Mouse (Mus musculus) testis, adult 2 months (tissue): ENCODE results near the gene Ttc3. TPM values are rescaled to one million over a fixed set of nuclear protein-coding genes. Genes with fewer than 3 reads are reported as not detected.
A peak's percentile ranks its signal among the peaks of the same experiment; 100 is the strongest.

ENCODE experiments used
- H3K27ac ChIP-seq: fragments of 200-500 bp; 2 replicates; pipeline ENCODE4 v1.5.1; 2012; ENCODE audit warnings: low read depth, low read length; ENCODE audit not compliant: control insufficient read depth, insufficient read depth
- H3K27me3 ChIP-seq: fragments of 200-500 bp; 2 replicates; pipeline ENCODE4 v1.6.1; 2012; ENCODE audit warnings: mild to moderate bottlenecking, low read length, moderate library complexity; ENCODE audit not compliant: control insufficient read depth, insufficient read depth
- H3K36me3 ChIP-seq: fragments of 200-500 bp; 2 replicates; pipeline ENCODE4 v1.6.1; 2012; ENCODE audit warnings: mild to moderate bottlenecking, low read length; ENCODE audit not compliant: control insufficient read depth, insufficient read depth
- H3K4me1 ChIP-seq: fragments of 200-500 bp; 2 replicates; pipeline ENCODE4 v1.6.1; 2012; ENCODE audit warnings: low read length; ENCODE audit not compliant: control insufficient read depth, insufficient read depth
- H3K4me3 ChIP-seq: fragments of 200-500 bp; 2 replicates; pipeline ENCODE4 v1.5.1; 2012; ENCODE audit warnings: low read depth, mild to moderate bottlenecking, low read length, moderate library complexity, mixed read lengths; ENCODE audit not compliant: control insufficient read depth
- CTCF ChIP-seq: fragments of 200-500 bp; IDR thresholded peaks from 2 replicates; pipeline ENCODE4 v1.5.1; 2012; ENCODE audit warnings: low read depth, mild to moderate bottlenecking, inconsistent platforms, low read length, moderate library complexity; ENCODE audit not compliant: control insufficient read depth, insufficient read depth, insufficient replicate concordance
- POLR2A ChIP-seq: fragments of 200-500 bp; IDR thresholded peaks from 2 replicates; pipeline ENCODE4 v1.6.1; 2012; ENCODE audit warnings: low read depth, mild to moderate bottlenecking, inconsistent platforms, low read length, moderate library complexity; ENCODE audit not compliant: control insufficient read depth
- polyA plus RNA-seq: library from polyadenylated mRNA; depleted of rRNA; stranded (reverse); fragments of >200 nt; gene quantifications from 2 replicates; pipeline ENCODE4 v1.2.3, GENCODE M21; 2012

The Ttc3 gene
- polyA plus RNA-seq, 1 experiment, result 10.7 TPM

GRCm38 (mm10) chr16:94362174-94362873 lies 8.1 kb upstream of the Ttc3 start:
- Histone ChIP-seq H3K4me3 (no peak overlapping the region), H3K36me3 (no peaks in the 10 kb centered on the region), H3K27me3 (no peaks in the 10 kb centered on the region), H3K27ac (no peak overlapping the region), H3K4me1 (no peaks in the 10 kb centered on the region)
- no peak for TF ChIP-seq CTCF
- TF ChIP-seq POLR2A, result no peak

GRCm38 (mm10) chr16:94363814-94364213 lies 6.6 kb upstream of the Ttc3 start:
- Histone ChIP-seq H3K4me1 (no peaks in the 10 kb centered on the region), H3K36me3 (no peaks in the 10 kb centered on the region), H3K4me3 (no peak overlapping the region), H3K27me3 (no peaks in the 10 kb centered on the region), H3K27ac (no peak overlapping the region)
- TF ChIP-seq CTCF (no peak), POLR2A (no peak)

GRCm38 (mm10) chr16:94365435-94365834 lies 5.0 kb upstream of the Ttc3 start:
- Histone ChIP-seq H3K27ac (no peak overlapping the region), H3K27me3 (no peaks in the 10 kb centered on the region), H3K4me1 (peaks cover 3% of the 10 kb centered on the region; the same call in 1 of the 2 replicates), H3K4me3 (no peak overlapping the region), H3K36me3 (no peaks in the 10 kb centered on the region)
- TF ChIP-seq POLR2A, result no peak
- TF ChIP-seq CTCF, result no peak

DNA sequence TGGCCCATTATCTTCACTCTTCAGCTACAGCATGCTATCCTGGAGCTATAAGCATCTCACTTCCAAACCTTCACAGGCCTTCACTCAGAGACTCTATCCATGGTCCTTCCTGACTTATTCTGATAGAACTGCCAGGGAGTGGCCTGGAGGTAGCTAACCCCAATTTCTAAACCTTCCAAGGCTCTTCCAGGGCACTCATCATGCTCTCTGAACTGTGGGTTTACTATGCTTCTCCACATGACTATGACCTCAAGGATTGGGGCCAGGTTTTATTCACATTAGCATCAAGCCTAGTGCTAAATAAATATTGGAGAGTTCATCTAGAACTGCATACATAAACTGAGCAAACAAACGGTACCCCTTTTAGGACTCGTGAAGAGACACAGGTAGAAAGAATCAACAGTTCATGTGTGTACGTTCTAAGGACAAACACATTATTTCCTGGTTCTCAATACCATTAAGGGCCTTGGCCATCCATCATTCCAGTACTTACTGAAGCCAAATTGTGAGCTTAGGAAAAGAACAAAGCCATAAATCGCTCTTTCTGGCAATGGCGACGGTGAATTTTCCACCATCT lies 734 bp upstream of the Ttc3 start:
- peak overlapping the region; percentile 89 for H3K4me3 ChIP-seq
- peak overlapping the region; percentile 92 for H3K27ac ChIP-seq
- peaks cover 5% of the 10 kb centered on the region for H3K4me1 ChIP-seq
- no peak for TF ChIP-seq POLR2A
- TF ChIP-seq CTCF, result no peak
- H3K36me3 ChIP-seq, result no peaks in the 10 kb centered on the region
- H3K27me3 ChIP-seq, result no peaks in the 10 kb centered on the region

GRCm38 (mm10) chr16:94370915-94371300 lies 490 bp downstream of the Ttc3 start:
- Histone ChIP-seq H3K27me3 (no peaks in the 10 kb centered on the region), H3K36me3 (no peaks in the 10 kb centered on the region), H3K27ac (peak overlapping the region; percentile 92), H3K4me3 (peak overlapping the region; percentile 89), H3K4me1 (peaks cover 5% of the 10 kb centered on the region)
- TF ChIP-seq POLR2A, result no peak; the same call in 1 of the 2 replicates
- no peak for TF ChIP-seq CTCF

- Histone ChIP-seq H3K27me3 (no peaks in the 10 kb centered on the region), H3K4me1 (peaks cover 5% of the 10 kb centered on the region), H3K36me3 (no peaks in the 10 kb centered on the region), H3K4me3 (peak within 1 kb of the TSS; percentile 89), H3K27ac (peak within 1 kb of the TSS; percentile 92)
- TF ChIP-seq POLR2A, result no peak
- 0 out of 2 replicates have a peak, but pooled peaks have one; percentile 13 for TF ChIP-seq CTCF
Observed at GRCm38 (mm10) chr16:94371301-94371931, 998 bp downstream of the Ttc3 start, which contains the start of gene Pigp. Gene Pigp (minus strand): TSS chr16:94371842.

DNA sequence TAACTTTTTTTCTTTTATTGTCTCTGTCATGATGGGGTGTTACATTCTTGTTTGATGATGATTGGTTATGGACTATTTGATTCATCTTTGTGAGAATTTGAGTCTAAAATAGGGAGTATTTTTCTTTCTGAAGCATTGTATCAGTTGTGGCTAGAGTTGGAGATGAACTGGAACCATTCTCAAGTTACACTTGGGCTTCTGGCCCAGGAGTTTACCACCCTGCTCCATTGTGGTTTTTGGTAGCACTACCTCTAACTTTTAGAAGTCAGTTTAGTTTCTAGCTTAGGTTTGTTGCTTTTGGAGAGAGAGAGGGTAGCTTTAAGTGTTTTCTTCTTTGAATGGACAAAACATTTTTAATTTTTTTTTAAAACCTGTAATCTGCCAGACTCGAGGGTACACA lies 9.0 kb downstream of the Ttc3 start:
- no peak overlapping the region for H3K27ac ChIP-seq
- H3K36me3 ChIP-seq, result no peaks in the 10 kb centered on the region
- no peak overlapping the region for H3K4me3 ChIP-seq
- H3K4me1 ChIP-seq, result peaks cover 2% of the 10 kb centered on the region; the same call in 1 of the 2 replicates
- TF ChIP-seq CTCF, result no peak
- TF ChIP-seq POLR2A, result no peak
- H3K27me3 ChIP-seq, result no peaks in the 10 kb centered on the region
